14 mouse cellular contexts compared by ENCODE assay signal in the genomic region with DNA sequence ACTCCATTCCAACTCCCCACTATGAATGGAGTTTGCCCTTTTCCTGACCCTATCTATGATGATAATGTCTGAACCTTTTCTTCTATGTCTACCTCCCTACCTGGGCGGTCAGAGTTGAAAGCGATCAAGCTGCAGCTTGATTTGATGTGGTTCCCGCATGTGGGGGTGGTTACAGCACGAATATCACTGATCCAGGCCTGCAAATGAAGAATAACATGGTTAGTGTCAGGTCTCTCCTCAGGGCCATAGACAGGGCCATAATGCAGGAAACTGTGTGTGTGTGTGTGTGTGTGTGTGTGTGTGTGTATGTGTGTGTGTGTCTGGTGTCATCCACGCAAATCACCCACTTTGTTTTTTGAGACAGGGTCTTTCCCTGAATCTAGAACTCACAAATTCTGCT. TPM values are rescaled to one million over a fixed set of nuclear protein-coding genes. Genes with fewer than 3 reads are reported as not detected.
"Had no signal": no experiment of that assay in that cellular context is flagged by ENCODE, and none has a peak within 500 bp of the region (broad histone marks: within the 10 kb centered on the region; RNA-seq: fewer than 3 reads in every experiment).

No protein-coding gene starts in this region.

- H3K27ac ChIP-seq: midbrain, embryonic 10.5 days; midbrain, embryonic 13.5 days; neural tube, embryonic 12.5 days had no signal

- ATAC-seq: midbrain, embryonic 13.5 days; midbrain, embryonic 16.5 days had no signal

- H3K4me2 ChIP-seq: lung, embryonic 14.5 days; midbrain, embryonic 13.5 days; neural tube, embryonic 12.5 days had no signal

- H3K27me3 ChIP-seq: midbrain, embryonic 13.5 days; neural tube, embryonic 12.5 days had no signal

- H3K9ac ChIP-seq: lung, embryonic 14.5 days; midbrain, embryonic 13.5 days; neural tube, embryonic 12.5 days had no signal

- DNase-seq: lung, adult 18-20 months; lung, embryonic 14.5 days; lung, postnatal 10 days; lung, postnatal 4 days; right cerebral cortex, postnatal 14 days; thymus, adult 18-20 months; thymus, postnatal 14 days; thymus, postnatal 36 days had no signal

- H3K4me3 ChIP-seq: midbrain, embryonic 10.5 days; midbrain, embryonic 13.5 days; myocyte; neural tube, embryonic 12.5 days had no signal

- H3K9me3 ChIP-seq: midbrain, embryonic 10.5 days; midbrain, embryonic 13.5 days; neural tube, embryonic 12.5 days had no signal

RNA-seq across cellular contexts. Expression of gene Vasn, which starts 37.1 kb away (rescaled TPM):
- total RNA-seq: megakaryocyte, adult 5-6 weeks had no signal
